Mouse (Mus musculus): ENCODE data around the gene Ctnna3. TPM values are rescaled to one million over a fixed set of nuclear protein-coding genes. Genes with fewer than 3 reads are reported as not detected.

Ctnna3 gene
- total and polyA plus RNA-seq, 2 experiments from 2014 or later: 0.51 to 0.52 TPM

GRCm38 (mm10) chr10:63415287-63415686 lies 14.6 kb upstream of the Ctnna3 start:
- H3K27ac ChIP-seq (ENCODE audit: low read depth, low read length): no peak overlapping the region
- H3K36me3 ChIP-seq (ENCODE audit: insufficient read depth): no peaks in the 10 kb centered on the region
- no peak overlapping the region for H3K4me3 ChIP-seq (ENCODE audit: low read depth, low read length)
- no peaks in the 10 kb centered on the region for H3K27me3 ChIP-seq (ENCODE audit: insufficient read depth, low read length)
- H3K4me1 ChIP-seq (ENCODE audit: insufficient read depth): no peaks in the 10 kb centered on the region
- no peak overlapping the region for H3K9ac ChIP-seq
- H3K4me2 ChIP-seq (ENCODE audit: low read depth): no peak overlapping the region
- DNase-seq: no peak
- ATAC-seq: no peak
- TF ChIP-seq CTCF (IDR thresholded peaks at IDR 0.05; ENCODE audit: low read depth): no peak
- 84% methylated on average over 7 of the region's 7 CpGs for WGBS
- H3K9me3 ChIP-seq (ENCODE audit: low read length): no peaks in the 10 kb centered on the region

GRCm38 (mm10) chr10:63415850-63416249 lies 14.0 kb upstream of the Ctnna3 start:
- ATAC-seq (no peak), DNase-seq (no peak)
- Histone ChIP-seq H3K9ac (no peak overlapping the region), H3K27me3 (ENCODE audit: insufficient read depth, low read length) (no peaks in the 10 kb centered on the region), H3K9me3 (ENCODE audit: low read length) (no peaks in the 10 kb centered on the region), H3K27ac (ENCODE audit: low read depth, low read length) (no peak overlapping the region), H3K4me3 (ENCODE audit: low read depth, low read length) (no peak overlapping the region), H3K4me2 (ENCODE audit: low read depth) (no peak overlapping the region), H3K4me1 (ENCODE audit: insufficient read depth) (no peaks in the 10 kb centered on the region), H3K36me3 (ENCODE audit: insufficient read depth) (no peaks in the 10 kb centered on the region)
- TF ChIP-seq CTCF (IDR thresholded peaks at IDR 0.05; ENCODE audit: low read depth): no peak
- WGBS: 67% methylated on average over 7 of the region's 7 CpGs

- no peak for ATAC-seq
- H3K4me2 ChIP-seq (ENCODE audit: low read depth): no peak overlapping the region
Observed at GRCm38 (mm10) chr10:63417061-63417460, 12.8 kb upstream of the Ctnna3 start.

GRCm38 (mm10) chr10:63421739-63422735 lies 7.9 kb upstream of the Ctnna3 start, which contains the start of gene Gm7075:
Gene Gm7075, minus strand, starts transcription at chr10:63421789.
- TF ChIP-seq CTCF (IDR thresholded peaks at IDR 0.05; ENCODE audit: low read depth): no peak
- no peak within 1 kb of the TSS for H3K4me3 ChIP-seq (ENCODE audit: low read depth, low read length)
- no peaks in the 10 kb centered on the region for H3K4me1 ChIP-seq (ENCODE audit: insufficient read depth)
- DNase-seq (no peak), ATAC-seq (no peak)
- 90% methylated on average over 18 of the region's 18 CpGs for WGBS
- H3K36me3 ChIP-seq (ENCODE audit: insufficient read depth): no peaks in the 10 kb centered on the region
- H3K27me3 ChIP-seq (ENCODE audit: insufficient read depth, low read length): no peaks in the 10 kb centered on the region
- H3K27ac ChIP-seq (ENCODE audit: low read depth, low read length): no peak within 1 kb of the TSS
- no peaks in the 10 kb centered on the region for H3K9me3 ChIP-seq (ENCODE audit: low read length)
- H3K9ac ChIP-seq: no peak within 1 kb of the TSS
- no peak within 1 kb of the TSS for H3K4me2 ChIP-seq (ENCODE audit: low read depth)

More at GRCm38 (mm10) chr10:63417061-63417460, 12.8 kb upstream of the Ctnna3 start:
- 60% methylated on average over 5 of the region's 5 CpGs for WGBS
- H3K9me3 ChIP-seq (ENCODE audit: low read length): no peaks in the 10 kb centered on the region
- H3K9ac ChIP-seq: no peak overlapping the region
- H3K4me3 ChIP-seq (ENCODE audit: low read depth, low read length): no peak overlapping the region
- no peaks in the 10 kb centered on the region for H3K27me3 ChIP-seq (ENCODE audit: insufficient read depth, low read length)
- H3K36me3 ChIP-seq (ENCODE audit: insufficient read depth): no peaks in the 10 kb centered on the region
- no peak for DNase-seq
- H3K27ac ChIP-seq (ENCODE audit: low read depth, low read length): no peak overlapping the region
- no peak for TF ChIP-seq CTCF (IDR thresholded peaks at IDR 0.05; ENCODE audit: low read depth)
- H3K4me1 ChIP-seq (ENCODE audit: insufficient read depth): no peaks in the 10 kb centered on the region

GRCm38 (mm10) chr10:63422736-63422992 lies 7.2 kb upstream of the Ctnna3 start:
- Histone ChIP-seq H3K27me3 (ENCODE audit: insufficient read depth, low read length) (no peaks in the 10 kb centered on the region), H3K9me3 (ENCODE audit: low read length) (no peaks in the 10 kb centered on the region), H3K36me3 (ENCODE audit: insufficient read depth) (no peaks in the 10 kb centered on the region), H3K27ac (ENCODE audit: low read depth, low read length) (no peak overlapping the region), H3K9ac (no peak overlapping the region), H3K4me1 (ENCODE audit: insufficient read depth) (no peaks in the 10 kb centered on the region), H3K4me3 (ENCODE audit: low read depth, low read length) (no peak overlapping the region), H3K4me2 (ENCODE audit: low read depth) (no peak overlapping the region)
- ATAC-seq (peak; percentile 32; the same call in 1 of the 2 replicates), DNase-seq (peak; percentile 50)
- 83% methylated on average over 5 of the region's 5 CpGs for WGBS
- peak; percentile 56 for TF ChIP-seq CTCF (IDR thresholded peaks at IDR 0.05; ENCODE audit: low read depth)

GRCm38 (mm10) chr10:63423591-63424474 lies 6.1 kb upstream of the Ctnna3 start:
- H3K27me3 ChIP-seq (ENCODE audit: insufficient read depth, low read length): no peaks in the 10 kb centered on the region
- H3K36me3 ChIP-seq (ENCODE audit: insufficient read depth): no peaks in the 10 kb centered on the region
- 79% methylated on average over 9 of the region's 9 CpGs for WGBS
- DNase-seq (no peak), ATAC-seq (no peak)
- no peak overlapping the region for H3K9ac ChIP-seq
- no peak overlapping the region for H3K27ac ChIP-seq (ENCODE audit: low read depth, low read length)
- TF ChIP-seq CTCF (IDR thresholded peaks at IDR 0.05; ENCODE audit: low read depth): no peak
- H3K4me3 ChIP-seq (ENCODE audit: low read depth, low read length): no peak overlapping the region
- no peaks in the 10 kb centered on the region for H3K4me1 ChIP-seq (ENCODE audit: insufficient read depth)
- H3K4me2 ChIP-seq (ENCODE audit: low read depth): no peak overlapping the region
- no peaks in the 10 kb centered on the region for H3K9me3 ChIP-seq (ENCODE audit: low read length)

- Histone ChIP-seq H3K9me3 (ENCODE audit: low read length) (no peaks in the 10 kb centered on the region), H3K4me3 (ENCODE audit: low read depth, low read length) (no peak overlapping the region), H3K4me2 (ENCODE audit: low read depth) (no peak overlapping the region), H3K27ac (ENCODE audit: low read depth, low read length) (no peak overlapping the region), H3K9ac (no peak overlapping the region), H3K27me3 (ENCODE audit: insufficient read depth, low read length) (no peaks in the 10 kb centered on the region), H3K4me1 (ENCODE audit: insufficient read depth) (no peaks in the 10 kb centered on the region), H3K36me3 (ENCODE audit: insufficient read depth) (no peaks in the 10 kb centered on the region)
- ATAC-seq (no peak), DNase-seq (peak; percentile 12)
- TF ChIP-seq CTCF (IDR thresholded peaks at IDR 0.05; ENCODE audit: low read depth): peak; percentile 43
Observed at GRCm38 (mm10) chr10:63424475-63424814, 5.5 kb upstream of the Ctnna3 start.

Measured in forebrain, postnatal 0 days (tissue).